Mouse (Mus musculus): ENCODE measurements at regions not wholly inside any gene's neighbourhood (a gene's known extent, or its start where the extent isn't known, plus 50 kb on each side); places are given as distances from the start of the nearest gene placed in this dataset.

- no peak for DNase-seq (ENCODE audit: low spot score)
These were observed 635.1 kb upstream of the Adgrl2 start for GRCm38 (mm10) chr3:149625497-149625896.

DNA sequence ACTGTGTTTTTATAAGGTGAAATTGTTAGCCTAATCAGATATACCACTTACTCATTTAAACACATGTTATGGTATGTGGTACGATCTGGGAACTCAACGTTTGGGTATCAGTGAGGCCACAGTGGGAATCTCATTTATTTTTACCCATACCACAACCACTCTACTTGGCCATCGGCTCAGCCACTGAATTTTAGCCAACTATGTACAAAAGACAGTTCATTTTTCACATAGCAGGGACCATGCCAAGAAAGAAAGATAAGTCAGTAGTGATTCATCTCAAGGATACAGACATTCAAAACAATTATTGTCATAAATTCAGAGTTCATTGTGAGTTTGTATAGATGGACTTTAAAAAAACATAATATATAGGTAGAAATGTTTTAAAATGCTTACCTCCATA, 634.7 kb upstream of the Adgrl2 start:
- DNase-seq (ENCODE audit: low spot score) = no peak

- DNase-seq (ENCODE audit: low spot score) = no peak
These were observed 633.6 kb upstream of the Adgrl2 start for GRCm38 (mm10) chr3:149623851-149624532.

GRCm38 (mm10) chr3:149603865-149604264, 613.5 kb upstream of the Adgrl2 start:
- DNase-seq (ENCODE audit: low spot score) = no peak

DNA sequence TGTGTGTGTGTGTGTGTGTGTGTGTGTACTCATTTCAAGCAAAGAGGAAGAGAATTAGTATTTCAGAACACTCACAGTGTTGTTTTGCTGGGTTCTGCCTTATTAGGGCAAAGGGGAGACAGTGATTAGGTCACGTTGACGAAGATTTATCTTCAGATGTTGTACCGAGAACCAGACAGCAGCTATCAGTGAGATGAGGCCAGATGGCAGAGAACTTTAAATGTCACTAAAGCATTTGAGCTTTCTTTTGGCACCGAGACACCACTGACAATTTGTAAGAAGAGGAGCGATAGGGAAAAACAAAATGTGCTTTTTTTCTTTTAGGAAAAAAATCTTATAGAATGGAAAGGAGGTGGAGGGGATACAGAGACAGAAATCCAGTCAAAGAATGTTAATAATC, 610.9 kb upstream of the Adgrl2 start:
- DNase-seq (ENCODE audit: low spot score) = peak; percentile 9

DNA sequence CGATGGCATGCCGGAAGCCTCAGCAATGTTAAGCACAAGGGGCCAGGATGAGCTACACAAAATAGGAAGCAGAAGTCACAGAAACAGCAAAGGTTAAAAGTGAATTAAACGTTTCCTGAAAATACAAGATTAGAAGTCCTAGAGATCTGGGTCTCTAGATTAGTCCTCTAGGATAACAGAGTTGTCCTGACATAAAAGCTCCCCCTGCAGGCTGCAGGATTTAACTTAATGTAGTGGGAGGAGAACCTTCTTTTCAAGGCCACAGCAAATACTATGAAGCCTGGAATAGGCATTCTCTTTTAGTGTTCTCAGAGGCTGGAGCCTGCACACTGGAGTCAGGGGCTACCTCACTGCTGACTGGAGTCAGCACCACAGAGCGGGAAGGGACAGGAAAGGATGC, 604.1 kb upstream of the Adgrl2 start:
- peak; percentile 30 for DNase-seq (ENCODE audit: low spot score)

DNA sequence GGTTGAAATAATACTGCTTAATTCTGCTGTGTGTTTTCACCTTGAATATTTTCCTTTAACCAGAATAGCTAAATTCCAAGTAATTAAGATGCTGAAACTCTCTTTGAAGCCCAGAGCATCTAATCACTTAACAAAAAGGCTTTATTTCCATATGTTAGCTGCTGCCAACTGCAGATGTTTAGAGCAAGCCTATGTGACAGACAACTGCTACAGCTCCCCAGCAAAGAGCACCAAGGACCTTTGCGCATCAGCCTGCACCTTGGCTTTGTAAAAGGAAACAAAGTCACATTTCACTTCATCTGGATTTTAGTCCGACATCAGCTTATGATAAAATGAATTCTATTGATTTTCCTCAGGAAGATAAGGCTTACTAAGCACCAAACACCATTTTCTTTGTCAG, 595.4 kb upstream of the Adgrl2 start:
- DNase-seq (ENCODE audit: low spot score) = no peak

- peak; percentile 71 for DNase-seq (ENCODE audit: low spot score)
These were observed 590.8 kb upstream of the Adgrl2 start for GRCm38 (mm10) chr3:149581141-149581540.

- no peak for DNase-seq (ENCODE audit: low spot score)
These were observed 585.3 kb upstream of the Adgrl2 start for GRCm38 (mm10) chr3:149575678-149576077.

DNA sequence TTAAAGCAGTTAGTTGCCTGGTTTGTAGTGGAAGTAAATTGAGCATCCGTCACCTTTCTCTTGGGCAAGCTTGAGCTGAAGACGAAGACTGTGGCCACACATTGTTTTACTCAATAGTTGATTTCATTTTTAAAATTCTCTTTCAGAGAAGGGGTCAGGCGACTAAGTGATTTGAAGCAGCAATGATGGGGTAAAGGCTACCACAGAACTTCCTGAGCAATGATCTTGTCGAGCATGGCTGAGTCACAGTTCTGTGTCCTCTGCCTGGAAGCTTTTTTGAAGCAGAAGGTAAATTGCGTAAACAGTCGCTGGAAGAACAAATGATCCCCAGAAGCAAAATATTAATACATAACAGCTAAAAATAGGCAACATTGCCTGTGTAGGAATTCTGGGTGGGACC, 576.5 kb upstream of the Adgrl2 start:
- DNase-seq (ENCODE audit: low spot score) = no peak

DNA sequence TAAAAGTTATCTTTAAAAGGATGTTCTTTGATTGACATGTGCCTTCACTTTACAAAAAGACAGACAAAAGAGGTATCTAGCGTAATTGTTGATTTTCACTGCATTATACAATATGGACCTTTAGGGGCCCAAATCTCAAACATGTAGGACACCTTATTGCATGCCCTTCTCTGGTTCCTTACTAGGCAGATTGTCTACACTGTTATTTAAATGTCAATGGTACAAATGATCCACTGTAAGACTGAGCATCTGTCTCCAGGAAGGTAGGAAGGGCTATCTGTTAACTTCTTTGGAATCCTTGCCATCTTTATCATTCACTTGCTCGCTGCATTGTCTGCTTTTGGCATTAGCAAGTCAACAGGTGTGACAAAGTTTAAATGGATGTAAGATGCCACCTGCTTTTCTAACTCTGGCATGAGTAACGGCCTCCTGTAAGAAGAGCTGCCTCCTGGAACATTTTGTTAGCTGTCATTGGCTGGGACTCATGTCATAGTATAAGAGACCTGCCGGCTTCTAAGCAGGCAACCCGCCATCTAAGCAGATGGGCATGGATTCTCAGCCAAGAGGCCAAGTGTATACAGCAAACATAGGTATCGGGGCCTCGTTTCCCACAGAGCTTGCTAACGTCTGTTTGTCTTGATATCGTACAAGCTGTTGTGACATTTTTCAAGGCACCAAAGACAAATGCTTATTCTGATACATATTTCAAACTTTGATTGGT, 560.0 kb upstream of the Adgrl2 start:
- no peak for DNase-seq (ENCODE audit: low spot score)

- peak; percentile 46 for DNase-seq (ENCODE audit: low spot score)
These were observed 556.7 kb upstream of the Adgrl2 start for GRCm38 (mm10) chr3:149547045-149547444.

DNA sequence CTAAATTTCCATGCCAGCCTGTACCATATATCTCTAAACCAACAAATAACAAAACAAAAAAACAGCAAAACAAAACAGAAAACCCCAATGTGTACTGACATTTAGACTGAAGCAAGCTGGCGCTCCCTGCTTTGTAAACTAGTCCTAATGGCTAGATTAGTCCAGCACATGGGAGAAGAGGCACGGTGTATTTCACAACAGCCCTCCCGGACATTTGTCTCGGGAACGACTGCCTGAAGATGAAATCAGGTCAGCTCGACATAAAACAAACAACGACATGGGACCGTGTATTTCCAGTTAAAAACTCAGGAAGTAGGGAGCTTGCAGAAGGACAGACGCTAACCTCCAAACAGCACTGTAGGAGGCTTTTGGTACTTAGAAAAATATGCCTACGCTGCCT, 555.9 kb upstream of the Adgrl2 start:
- DNase-seq (ENCODE audit: low spot score) = no peak

GRCm38 (mm10) chr3:149534183-149534582, 543.8 kb upstream of the Adgrl2 start:
- peak; percentile 61 for DNase-seq (ENCODE audit: low spot score)

DNA sequence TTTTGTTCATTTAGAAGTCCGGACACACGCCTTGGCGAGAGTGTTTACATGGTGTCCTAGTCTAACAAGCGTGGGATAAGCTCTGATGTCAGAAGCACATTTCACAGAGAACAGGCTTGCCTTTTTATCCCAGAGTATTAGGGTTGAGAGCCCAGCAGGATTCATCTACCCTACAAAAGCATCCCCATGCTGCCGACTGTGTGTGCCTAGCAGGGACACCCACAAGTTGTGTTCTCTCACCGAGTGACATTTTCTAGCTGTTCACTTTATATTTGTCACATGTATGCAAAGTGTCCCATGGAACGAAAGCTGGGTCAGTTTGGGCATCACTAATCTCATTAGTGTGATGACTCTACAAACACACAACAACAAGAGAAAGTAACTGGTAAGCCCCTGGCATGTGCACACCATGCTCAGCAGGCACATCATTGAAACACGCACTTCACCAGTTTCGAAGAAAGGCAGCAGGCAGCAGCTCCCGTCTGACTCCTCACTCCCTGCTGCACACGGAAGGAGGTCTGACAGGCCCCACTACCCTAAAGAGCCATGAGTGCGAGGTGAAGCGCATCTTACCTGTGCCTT, 539.8 kb upstream of the Adgrl2 start:
- no peak for DNase-seq (ENCODE audit: low spot score)

- no peak for DNase-seq (ENCODE audit: low spot score)
These were observed 536.2 kb upstream of the Adgrl2 start for GRCm38 (mm10) chr3:149526509-149526908.

GRCm38 (mm10) chr3:149519575-149519929, 529.2 kb upstream of the Adgrl2 start:
- peak; percentile 16 for DNase-seq (ENCODE audit: low spot score)

- DNase-seq (ENCODE audit: low spot score) = peak; percentile 67
These were observed 528.7 kb upstream of the Adgrl2 start for GRCm38 (mm10) chr3:149518928-149519574.

DNA sequence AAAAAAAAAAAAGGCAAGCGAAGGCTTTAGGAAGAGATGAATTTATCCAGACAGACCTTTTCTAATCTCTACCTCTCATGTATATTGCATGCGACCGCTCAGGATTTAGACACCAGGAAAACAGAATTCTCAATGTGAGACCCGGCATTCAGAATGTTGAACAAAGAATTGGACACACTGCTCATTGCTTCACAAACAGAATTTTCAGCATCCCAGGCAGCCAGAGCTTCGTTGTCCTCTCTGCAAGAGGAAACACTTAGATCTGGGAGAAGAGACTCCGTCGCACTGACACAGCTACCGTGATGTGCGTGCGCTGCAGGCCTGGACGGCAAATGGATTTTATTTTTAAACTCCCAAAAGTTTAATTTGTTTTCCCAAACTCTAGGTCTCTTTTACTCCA, 527.2 kb upstream of the Adgrl2 start:
- DNase-seq (ENCODE audit: low spot score) = no peak

GRCm38 (mm10) chr3:149509178-149509577, 518.8 kb upstream of the Adgrl2 start:
- DNase-seq (ENCODE audit: low spot score) = no peak

DNA sequence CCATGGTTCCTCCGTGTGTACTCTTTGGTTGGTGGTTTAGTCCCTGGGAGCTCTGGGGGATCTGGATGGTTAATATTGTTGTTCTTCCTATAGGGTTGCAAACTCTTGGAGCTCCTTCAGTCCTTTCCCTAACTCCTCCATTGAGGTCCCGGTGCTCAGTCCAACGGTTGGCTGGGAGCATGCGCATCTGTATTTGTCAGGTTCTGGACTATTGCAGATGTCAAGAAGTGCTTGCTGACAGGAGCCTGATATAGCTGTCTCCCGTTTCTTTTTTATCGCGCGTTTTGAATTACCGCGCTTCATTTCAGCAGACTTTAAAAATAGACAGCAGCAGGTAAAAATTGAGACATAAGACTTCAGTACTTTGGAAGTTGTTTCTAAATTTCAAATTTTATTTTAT, 518.3 kb upstream of the Adgrl2 start:
- no peak for DNase-seq (ENCODE audit: low spot score)

DNA sequence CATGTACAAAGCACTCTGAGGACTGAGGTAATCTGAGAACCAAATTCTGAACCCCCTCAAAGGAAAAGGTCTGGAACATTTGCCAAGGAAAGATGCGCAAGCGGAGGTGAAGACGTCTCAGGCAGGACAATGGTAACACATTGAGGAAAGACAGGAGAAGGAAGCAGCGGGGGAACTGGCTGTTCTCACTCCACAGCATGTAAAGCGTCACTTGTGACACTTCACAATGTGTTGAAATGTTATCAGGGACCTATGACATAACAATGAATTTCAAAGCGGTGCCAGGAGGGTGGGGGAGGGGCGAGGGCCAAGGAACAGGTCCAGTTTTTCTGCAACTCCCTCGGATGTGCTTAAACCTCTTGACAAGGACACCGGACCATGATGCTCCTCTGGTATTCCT, 515.3 kb upstream of the Adgrl2 start:
- DNase-seq (ENCODE audit: low spot score) = no peak

DNA sequence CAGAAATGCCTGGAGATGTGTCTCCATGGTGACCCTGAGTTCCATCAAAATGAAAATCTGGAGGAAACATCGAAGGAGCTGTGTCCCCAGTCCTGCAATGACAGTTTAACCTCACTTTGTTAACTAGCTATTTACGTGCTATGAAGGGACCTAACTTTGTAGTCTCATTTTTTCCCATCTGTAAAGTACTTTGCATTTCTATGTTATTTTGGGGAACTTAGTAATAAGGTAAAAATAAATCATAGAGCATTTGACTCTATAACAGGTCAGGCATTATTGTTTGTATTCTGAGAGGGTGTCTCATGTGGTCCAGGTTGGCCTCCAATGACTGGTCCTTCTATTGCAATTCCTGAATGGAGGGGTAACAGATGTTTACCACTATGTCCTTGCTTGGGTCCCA, 513.6 kb upstream of the Adgrl2 start:
- no peak for DNase-seq (ENCODE audit: low spot score)

All from embryo, embryonic 10 days (tissue).